Mouse (Mus musculus): ENCODE data around the gene Timm10b. TPM values are rescaled to one million over a fixed set of nuclear protein-coding genes. Genes with fewer than 3 reads are reported as not detected.

Timm10b gene
- total and polyA plus RNA-seq, 3 experiments, result 70.8 to 92.9 (median 78.5) TPM

- Histone ChIP-seq H3K27ac (peak within 1 kb of the TSS; percentile 91), H3K9ac (ENCODE audit: low read depth, low read length) (peak within 1 kb of the TSS; percentile 83), H3K4me3 (peak within 1 kb of the TSS; percentile 68), H3K27me3 (ENCODE audit: control insufficient read depth, insufficient read depth, low read length) (no peaks in the 10 kb centered on the region), H3K4me1 (ENCODE audit: control insufficient read depth, insufficient read depth, low read length) (peaks cover 10% of the 10 kb centered on the region), H3K79me2 (replicated peaks; ENCODE audit: control insufficient read depth, insufficient read depth, low read length) (no peaks in the 10 kb centered on the region), H3K36me3 (ENCODE audit: control insufficient read depth, insufficient read depth, low read length) (peaks cover 10% of the 10 kb centered on the region)
- intact Hi-C loops (cut with DNase I), result loop anchor here (5.0 kb wide), 3 partner anchors 88 to 172 kb away; partner anchors contain the start of genes Mrpl17 and Smpd1
- DNase-seq, result peak; percentile 96
- TF ChIP-seq POLR2A (IDR thresholded peaks at IDR 0.05; ENCODE audit: insufficient read depth, low read depth, low read length), result peak; percentile 91
- TF ChIP-seq EP300 (IDR thresholded peaks at IDR 0.05; ENCODE audit: insufficient read depth, low read depth, low read length), result no peak
- under 1% methylated on average over 45 of the region's 45 CpGs for WGBS
Observed at GRCm38 (mm10) chr7:105640233-105640893, 507 bp downstream of the Timm10b start, which contains the start of the genes Arfip2 and Gm45799. Gene Arfip2 (minus strand): TSS chr7:105640416. Gene Gm45799 (plus strand): TSS chr7:105640552.

- Histone ChIP-seq H3K4me1 (ENCODE audit: control insufficient read depth, insufficient read depth, low read length) (peaks cover 10% of the 10 kb centered on the region), H3K9ac (ENCODE audit: low read depth, low read length) (peak overlapping the region; percentile 80), H3K27me3 (ENCODE audit: control insufficient read depth, insufficient read depth, low read length) (no peaks in the 10 kb centered on the region), H3K36me3 (ENCODE audit: control insufficient read depth, insufficient read depth, low read length) (peaks cover 10% of the 10 kb centered on the region), H3K4me3 (peak overlapping the region; percentile 68), H3K27ac (peak overlapping the region; percentile 91), H3K79me2 (replicated peaks; ENCODE audit: control insufficient read depth, insufficient read depth, low read length) (no peaks in the 10 kb centered on the region)
- TF ChIP-seq EP300 (IDR thresholded peaks at IDR 0.05; ENCODE audit: insufficient read depth, low read depth, low read length) (no peak), CTCF (IDR thresholded peaks at IDR 0.05) (no peak), POLR2A (IDR thresholded peaks at IDR 0.05; ENCODE audit: insufficient read depth, low read depth, low read length) (no peak)
- WGBS, result under 1% methylated on average over 18 of the region's 18 CpGs
- intact Hi-C loops (cut with DNase I), result loop anchor here (5.0 kb wide), 3 partner anchors 89 to 171 kb away; partner anchors contain the start of genes Mrpl17 and Smpd1
- no peak for DNase-seq
Observed at GRCm38 (mm10) chr7:105640894-105641255, 1.0 kb downstream of the Timm10b start.

GRCm38 (mm10) chr7:105641936-105642335, 2.1 kb downstream of the Timm10b start:
- no peak overlapping the region for H3K9ac ChIP-seq (ENCODE audit: low read depth, low read length)
- 27% methylated on average over 3 of the region's 3 CpGs for WGBS
- H3K27ac ChIP-seq, result peak overlapping the region; percentile 48
- H3K79me2 ChIP-seq (replicated peaks; ENCODE audit: control insufficient read depth, insufficient read depth, low read length), result no peaks in the 10 kb centered on the region
- H3K4me1 ChIP-seq (ENCODE audit: control insufficient read depth, insufficient read depth, low read length), result peaks cover 10% of the 10 kb centered on the region
- no peak overlapping the region; the same call in 1 of the 2 replicates for H3K4me3 ChIP-seq
- peaks cover 10% of the 10 kb centered on the region for H3K36me3 ChIP-seq (ENCODE audit: control insufficient read depth, insufficient read depth, low read length)
- H3K27me3 ChIP-seq (ENCODE audit: control insufficient read depth, insufficient read depth, low read length), result no peaks in the 10 kb centered on the region
- TF ChIP-seq CTCF (IDR thresholded peaks at IDR 0.05), result no peak
- no peak for TF ChIP-seq EP300 (IDR thresholded peaks at IDR 0.05; ENCODE audit: insufficient read depth, low read depth, low read length)
- no peak for TF ChIP-seq POLR2A (IDR thresholded peaks at IDR 0.05; ENCODE audit: insufficient read depth, low read depth, low read length)
- DNase-seq, result no peak
- intact Hi-C loops (cut with DNase I), result loop anchor here (5.0 kb wide), 3 partner anchors 90 to 170 kb away; partner anchors contain the start of genes Mrpl17 and Smpd1

GRCm38 (mm10) chr7:105650639-105651435, 11.0 kb downstream of the Timm10b start, which contains the start of gene Dnhd1:
Gene Dnhd1 (plus strand): TSS chr7:105650827.
- Histone ChIP-seq H3K9ac (ENCODE audit: low read depth, low read length) (peak within 1 kb of the TSS; percentile 74), H3K36me3 (ENCODE audit: control insufficient read depth, insufficient read depth, low read length) (no peaks in the 10 kb centered on the region), H3K27me3 (ENCODE audit: control insufficient read depth, insufficient read depth, low read length) (no peaks in the 10 kb centered on the region), H3K27ac (peak within 1 kb of the TSS; percentile 79), H3K4me1 (ENCODE audit: control insufficient read depth, insufficient read depth, low read length) (no peaks in the 10 kb centered on the region), H3K79me2 (replicated peaks; ENCODE audit: control insufficient read depth, insufficient read depth, low read length) (no peaks in the 10 kb centered on the region), H3K4me3 (peak within 1 kb of the TSS; percentile 42)
- TF ChIP-seq EP300 (IDR thresholded peaks at IDR 0.05; ENCODE audit: insufficient read depth, low read depth, low read length) (0 out of 2 replicates have a peak, but pooled peaks have one; percentile 5), CTCF (IDR thresholded peaks at IDR 0.05) (peak; percentile 54), POLR2A (IDR thresholded peaks at IDR 0.05; ENCODE audit: insufficient read depth, low read depth, low read length) (0 out of 2 replicates have a peak, but pooled peaks have one; percentile 37)
- peak; percentile 83 to 85 for DNase-seq
- intact Hi-C loops (cut with DNase I), result loop anchor here (2.0 kb wide), 1 partner anchor 70 kb away; the partner anchor contains the start of gene Apbb1
- WGBS, result 2% methylated on average over 17 of the region's 17 CpGs

- Histone ChIP-seq H3K27me3 (ENCODE audit: control insufficient read depth, insufficient read depth, low read length) (no peaks in the 10 kb centered on the region), H3K36me3 (ENCODE audit: control insufficient read depth, insufficient read depth, low read length) (no peaks in the 10 kb centered on the region), H3K79me2 (replicated peaks; ENCODE audit: control insufficient read depth, insufficient read depth, low read length) (no peaks in the 10 kb centered on the region), H3K4me3 (no peak overlapping the region), H3K9ac (ENCODE audit: low read depth, low read length) (no peak overlapping the region), H3K27ac (no peak overlapping the region), H3K4me1 (ENCODE audit: control insufficient read depth, insufficient read depth, low read length) (no peaks in the 10 kb centered on the region)
- WGBS, result 31% methylated on average over 13 of the region's 13 CpGs
- intact Hi-C loops (cut with DNase I), result no loop called here
- no peak for DNase-seq
- TF ChIP-seq POLR2A (IDR thresholded peaks at IDR 0.05; ENCODE audit: insufficient read depth, low read depth, low read length) (no peak), CTCF (IDR thresholded peaks at IDR 0.05) (no peak), EP300 (IDR thresholded peaks at IDR 0.05; ENCODE audit: insufficient read depth, low read depth, low read length) (no peak)
Observed at GRCm38 (mm10) chr7:105685541-105686197, 45.8 kb downstream of the Timm10b start.
